Mouse (Mus musculus) lung, postnatal 4 days (tissue): ENCODE results near the gene Adad1.

Experiments used
- DNase-seq, 2 experiments: peaks; one replicate each; pipeline ENCODE4 v3.0.0; 2021

Gene Adad1

GRCm38 (mm10) chr3:37063406-37063805, at the start of gene Adad1:
Adad1 (plus strand) TSS chr3:37063527.
- DNase-seq = peak in 1 of 2 experiments; percentile 22

GRCm38 (mm10) chr3:37037979-37038378, 25.3 kb upstream of the Adad1 start:
- DNase-seq = no peak

- no peak for DNase-seq
Measured at GRCm38 (mm10) chr3:37039811-37040210, 23.5 kb upstream of the Adad1 start.

GRCm38 (mm10) chr3:37051491-37051890, 11.8 kb upstream of the Adad1 start:
- DNase-seq = no peak

- DNase-seq = peak; percentile 69 to 71
Measured at GRCm38 (mm10) chr3:37073211-37073610, 9.9 kb downstream of the Adad1 start.

GRCm38 (mm10) chr3:37084860-37085259, 21.5 kb downstream of the Adad1 start:
- no peak for DNase-seq

- DNase-seq = no peak
Measured at GRCm38 (mm10) chr3:37090721-37091120, 27.4 kb downstream of the Adad1 start.

- no peak for DNase-seq
Measured at GRCm38 (mm10) chr3:37125655-37126054, 62.3 kb downstream of the Adad1 start, which contains the start of gene Il2. Il2 (minus strand) TSS chr3:37125959.

GRCm38 (mm10) chr3:37126162-37126561, 62.8 kb downstream of the Adad1 start:
- DNase-seq = no peak

- DNase-seq = peak; percentile 23 to 67
Measured at GRCm38 (mm10) chr3:37128269-37128668, 64.9 kb downstream of the Adad1 start.

- DNase-seq = peak in 1 of 2 experiments; percentile 48
Measured at GRCm38 (mm10) chr3:37129063-37129462, 65.7 kb downstream of the Adad1 start.

- no peak for DNase-seq
Measured at GRCm38 (mm10) chr3:37137231-37137630, 73.9 kb downstream of the Adad1 start.

GRCm38 (mm10) chr3:37139192-37139591, 75.9 kb downstream of the Adad1 start:
- no peak for DNase-seq

- no peak for DNase-seq
Measured at GRCm38 (mm10) chr3:37140168-37140906, 77.0 kb downstream of the Adad1 start.

- DNase-seq = no peak
Measured at GRCm38 (mm10) chr3:37141827-37142226, 78.5 kb downstream of the Adad1 start.

- no peak for DNase-seq
Measured at GRCm38 (mm10) chr3:37144979-37145378, 81.7 kb downstream of the Adad1 start.

- no peak for DNase-seq
Measured at GRCm38 (mm10) chr3:37146406-37146805, 83.1 kb downstream of the Adad1 start.

- no peak for DNase-seq
Measured at GRCm38 (mm10) chr3:37146810-37147209, 83.5 kb downstream of the Adad1 start.

- no peak for DNase-seq
Measured at GRCm38 (mm10) chr3:37152274-37152673, 88.9 kb downstream of the Adad1 start.

GRCm38 (mm10) chr3:37153004-37153403, 89.7 kb downstream of the Adad1 start:
- DNase-seq = no peak

GRCm38 (mm10) chr3:37154396-37154795, 91.1 kb downstream of the Adad1 start:
- DNase-seq = no peak

GRCm38 (mm10) chr3:37157082-37157481, 93.8 kb downstream of the Adad1 start:
- no peak for DNase-seq

GRCm38 (mm10) chr3:37158246-37158645, 94.9 kb downstream of the Adad1 start:
- DNase-seq = no peak

GRCm38 (mm10) chr3:37161096-37161495, 97.8 kb downstream of the Adad1 start:
- no peak for DNase-seq

- DNase-seq = no peak
Measured at GRCm38 (mm10) chr3:37169283-37169682, 106.0 kb downstream of the Adad1 start.
